Comparison of ENCODE assay signal across 8 mouse cellular contexts in the genomic region with DNA sequence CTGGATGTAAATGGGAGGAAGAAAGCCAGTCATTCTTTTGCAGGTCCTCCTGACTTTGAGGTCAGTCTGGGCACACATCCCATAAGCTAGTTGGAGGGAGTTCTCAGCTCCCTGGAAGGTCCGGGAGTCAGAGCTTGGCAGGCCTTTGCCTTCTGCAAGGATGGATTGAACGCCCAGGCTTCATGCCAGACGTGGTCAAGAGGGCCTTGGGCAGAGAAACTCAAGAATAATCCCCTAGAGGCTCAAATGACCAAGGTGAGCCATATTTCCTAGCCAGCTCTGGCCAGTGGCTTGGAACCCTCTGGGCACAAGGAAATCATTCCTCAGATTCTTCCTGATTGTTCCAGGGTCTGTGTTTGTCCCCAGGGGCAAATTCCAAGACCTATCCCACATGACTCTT. TPM values are rescaled to one million over a fixed set of nuclear protein-coding genes. Genes with fewer than 3 reads are reported as not detected.
DNase-seq lines count a peak whose midpoint lies in the region; ATAC-seq and TF ChIP-seq lines count a peak whose summit lies in the region.

No protein-coding gene starts in this region.

- no peak for ATAC-seq in lung, embryonic 15.5 days (ENCODE audit: borderline replicate concordance, extremely low read depth, low FRiP score, low TSS enrichment)
- ATAC-seq in embryonic facial prominence, embryonic 14.5 days (ENCODE audit: low read depth), result no peak
- no peak for ATAC-seq in kidney, postnatal 0 days (replicated peaks; ENCODE audit: low FRiP score, low read depth)
- no peak for ATAC-seq in stomach, embryonic 15.5 days (ENCODE audit: insufficient read depth, low FRiP score, low read depth)

- H3K27me3 ChIP-seq in lung, embryonic 15.5 days, result peaks cover 13% of the 10 kb centered on the region
- peaks cover 16% of the 10 kb centered on the region for H3K27me3 ChIP-seq in embryonic facial prominence, embryonic 14.5 days (replicated peaks; ENCODE audit: control insufficient read depth, insufficient read depth, low read length)
- no peaks in the 10 kb centered on the region for H3K27me3 ChIP-seq in kidney, postnatal 0 days (ENCODE audit: insufficient read depth, low read length)
- peaks cover 5% of the 10 kb centered on the region; the same call in 1 of the 2 replicates for H3K27me3 ChIP-seq in stomach, embryonic 15.5 days (replicated peaks)
- no peaks in the 10 kb centered on the region for H3K27me3 ChIP-seq in thymus, adult 2 months (ENCODE audit: control insufficient read depth, insufficient read depth, low read length)

- no peak for DNase-seq in lung, adult 2 months
- DNase-seq in embryonic facial prominence, embryonic 14.5 days (ENCODE audit: low spot score), result no peak
- DNase-seq in kidney, postnatal 0 days (ENCODE audit: low spot score), result no peak
- no peak for DNase-seq in gastrocnemius, postnatal 25 days
- no peak for DNase-seq in thymus, adult 2 months
- DNase-seq in left cerebral cortex, postnatal 10 days (ENCODE audit: extremely low spot score in 1 of 2, low spot score in 2 of 2), result no peak

- no peak overlapping the region for H3K27ac ChIP-seq in lung, embryonic 15.5 days
- H3K27ac ChIP-seq in embryonic facial prominence, embryonic 14.5 days (replicated peaks; ENCODE audit: low read depth, low read length), result no peak overlapping the region
- H3K27ac ChIP-seq in kidney, postnatal 0 days, result peak overlapping the region; percentile 43; the same call in 1 of the 2 replicates
- H3K27ac ChIP-seq in stomach, embryonic 15.5 days, result no peak overlapping the region
- no peak overlapping the region for H3K27ac ChIP-seq in thymus, adult 2 months (ENCODE audit: control insufficient read depth, insufficient read depth, low read length)

- TF ChIP-seq POLR2A in lung, adult 2 months (IDR thresholded peaks at IDR 0.05; ENCODE audit: borderline replicate concordance, extremely low read depth, low read depth, low read length), result no peak
- no peak for TF ChIP-seq POLR2A in thymus, adult 2 months (IDR thresholded peaks at IDR 0.05; ENCODE audit: control insufficient read depth, extremely low read depth, insufficient read depth, low read length, poor library complexity)

- intact Hi-C loops in left cerebral cortex, postnatal 10 days (cut with DNase I), result no loop called here

- peaks cover 39% of the 10 kb centered on the region for H3K4me1 ChIP-seq in lung, embryonic 15.5 days
- H3K4me1 ChIP-seq in lung, adult 2 months (ENCODE audit: control insufficient read depth, insufficient read depth, low read length), result peaks cover 10% of the 10 kb centered on the region
- peaks cover 21% of the 10 kb centered on the region for H3K4me1 ChIP-seq in embryonic facial prominence, embryonic 14.5 days (ENCODE audit: control insufficient read depth, insufficient read depth, low read length)
- H3K4me1 ChIP-seq in kidney, postnatal 0 days (replicated peaks; ENCODE audit: insufficient read depth, low read length), result peaks cover 32% of the 10 kb centered on the region
- H3K4me1 ChIP-seq in stomach, embryonic 15.5 days, result peaks cover 41% of the 10 kb centered on the region
- peaks cover 22% of the 10 kb centered on the region for H3K4me1 ChIP-seq in thymus, adult 2 months (replicated peaks; ENCODE audit: control insufficient read depth, insufficient read depth, low read length)

- H3K9me3 ChIP-seq in lung, embryonic 15.5 days, result no peaks in the 10 kb centered on the region
- H3K9me3 ChIP-seq in embryonic facial prominence, embryonic 14.5 days (ENCODE audit: control insufficient read depth, low read length), result no peaks in the 10 kb centered on the region
- H3K9me3 ChIP-seq in kidney, postnatal 0 days (replicated peaks; ENCODE audit: low read length), result no peaks in the 10 kb centered on the region
- no peaks in the 10 kb centered on the region for H3K9me3 ChIP-seq in stomach, embryonic 15.5 days

- H3K4me3 ChIP-seq in lung, embryonic 15.5 days, result no peak overlapping the region
- H3K4me3 ChIP-seq in lung, adult 2 months (replicated peaks; ENCODE audit: extremely low read depth, low read depth, low read length), result no peak overlapping the region
- H3K4me3 ChIP-seq in embryonic facial prominence, embryonic 14.5 days (ENCODE audit: low read depth, low read length), result no peak overlapping the region
- no peak overlapping the region for H3K4me3 ChIP-seq in kidney, postnatal 0 days (replicated peaks; ENCODE audit: low read depth, low read length)
- H3K4me3 ChIP-seq in stomach, embryonic 15.5 days (replicated peaks), result peak overlapping the region; percentile 74
- H3K4me3 ChIP-seq in thymus, adult 2 months (ENCODE audit: control insufficient read depth, insufficient read depth, low read length), result no peak overlapping the region

- peaks cover 6% of the 10 kb centered on the region for H3K36me3 ChIP-seq in lung, embryonic 15.5 days
- H3K36me3 ChIP-seq in embryonic facial prominence, embryonic 14.5 days (ENCODE audit: control insufficient read depth, insufficient read depth, low read length), result peaks cover 15% of the 10 kb centered on the region
- peaks cover 13% of the 10 kb centered on the region; the same call in 1 of the 2 replicates for H3K36me3 ChIP-seq in kidney, postnatal 0 days (ENCODE audit: insufficient read depth, low read length)
- H3K36me3 ChIP-seq in stomach, embryonic 15.5 days, result peaks cover 9% of the 10 kb centered on the region; the same call in 1 of the 2 replicates
- H3K36me3 ChIP-seq in thymus, adult 2 months (ENCODE audit: control insufficient read depth, insufficient read depth, low read length), result peaks cover under 1% of the 10 kb centered on the region

- peak overlapping the region; percentile 9; the same call in 1 of the 2 replicates for H3K4me2 ChIP-seq in lung, embryonic 15.5 days
- H3K4me2 ChIP-seq in embryonic facial prominence, embryonic 14.5 days (ENCODE audit: low read depth, low read length), result 0 out of 2 replicates have a peak overlapping the region, but pooled peaks have one; percentile 20
- peak overlapping the region; percentile 99; the same call in 1 of the 2 replicates for H3K4me2 ChIP-seq in kidney, postnatal 0 days (ENCODE audit: low read length)
- H3K4me2 ChIP-seq in stomach, embryonic 15.5 days, result peak overlapping the region; percentile 84

- WGBS in lung, embryonic 15.5 days, result 65% methylated on average over 3 of the region's 3 CpGs
- 44% methylated on average over 3 of the region's 3 CpGs for WGBS in lung, adult 2 months
- WGBS in embryonic facial prominence, embryonic 14.5 days, result 56% methylated on average over 3 of the region's 3 CpGs
- WGBS in kidney, postnatal 0 days, result 54% methylated on average over 3 of the region's 3 CpGs
- WGBS in stomach, embryonic 15.5 days, result 78% methylated on average over 3 of the region's 3 CpGs
- WGBS in thymus, adult 2 months, result 90% methylated on average over 3 of the region's 3 CpGs

- H3K9ac ChIP-seq in lung, embryonic 15.5 days, result no peak overlapping the region
- H3K9ac ChIP-seq in embryonic facial prominence, embryonic 14.5 days (ENCODE audit: low read depth, low read length), result no peak overlapping the region
- no peak overlapping the region for H3K9ac ChIP-seq in kidney, postnatal 0 days (ENCODE audit: low read depth, low read length)
- no peak overlapping the region for H3K9ac ChIP-seq in stomach, embryonic 15.5 days

- TF ChIP-seq CTCF in lung, adult 2 months (IDR thresholded peaks at IDR 0.05; ENCODE audit: insufficient read depth, low read length), result no peak
- TF ChIP-seq CTCF in kidney, postnatal 0 days (IDR thresholded peaks at IDR 0.05; ENCODE audit: low read depth), result no peak
- no peak for TF ChIP-seq CTCF in thymus, adult 2 months (IDR thresholded peaks at IDR 0.05; ENCODE audit: borderline replicate concordance, control insufficient read depth, extremely low read depth, insufficient read depth, low read length, poor library complexity)

RNA-seq across cellular contexts. Expression of gene Tprn, which starts 2.4 kb away (rescaled TPM):
- 6.7 and 8.7 TPM in 2 replicates for polyA plus RNA-seq in lung, embryonic 15.5 days (2015; fragmentation: Nextera tagmentation; extraction: Ambion mirVana)
- 17.4 and 24.3 TPM in 2 replicates for polyA plus RNA-seq in lung, adult 2 months (2012; rRNA removed)
- 4.6 and 5.1 TPM in 2 replicates for polyA plus RNA-seq in embryonic facial prominence, embryonic 14.5 days (2014; fragmentation: Nextera tagmentation; extraction: Ambion mirVana)
- polyA plus RNA-seq in kidney, postnatal 0 days (2015; fragmentation: Nextera tagmentation; extraction: Ambion mirVana), result 17.1 and 18.0 TPM in 2 replicates
- polyA plus RNA-seq in stomach, embryonic 15.5 days (2015; fragmentation: Nextera tagmentation; extraction: Ambion mirVana), result 16.8 and 17.7 TPM in 2 replicates
- total RNA-seq in gastrocnemius, postnatal 25 days (2021), result 1 to 10 TPM; 2.1 to 2.9 TPM
- polyA plus RNA-seq in thymus, adult 2 months (2012; rRNA removed), result 24.4 and 25.9 TPM in 2 replicates
- total RNA-seq in left cerebral cortex, postnatal 10 days (2021), result 10 to 100 TPM; 10.8 to 14.6 TPM

RNA-seq across cellular contexts. Expression of gene Ssna1, which starts 7.4 kb away (rescaled TPM):
- 229 and 239 TPM in 2 replicates for polyA plus RNA-seq in lung, embryonic 15.5 days (2015; fragmentation: Nextera tagmentation; extraction: Ambion mirVana)
- 41.6 and 49.5 TPM in 2 replicates for polyA plus RNA-seq in lung, adult 2 months (2012; rRNA removed)
- polyA plus RNA-seq in embryonic facial prominence, embryonic 14.5 days (2014; fragmentation: Nextera tagmentation; extraction: Ambion mirVana), result 227 and 240 TPM in 2 replicates
- 172 TPM in 2 replicates for polyA plus RNA-seq in kidney, postnatal 0 days (2015; fragmentation: Nextera tagmentation; extraction: Ambion mirVana)
- polyA plus RNA-seq in stomach, embryonic 15.5 days (2015; fragmentation: Nextera tagmentation; extraction: Ambion mirVana), result 209 TPM in 2 replicates
- total RNA-seq in gastrocnemius, postnatal 25 days (2021), result 10 to 100 TPM; 31.6 to 33.0 TPM
- polyA plus RNA-seq in thymus, adult 2 months (2012; rRNA removed), result 164 and 182 TPM in 2 replicates
- total RNA-seq in left cerebral cortex, postnatal 10 days (2021), result 10 to 100 TPM; 72.1 to 81.0 TPM

RNA-seq across cellular contexts. Expression of gene Anapc2, which starts 7.4 kb away (rescaled TPM):
- 132 and 136 TPM in 2 replicates for polyA plus RNA-seq in lung, embryonic 15.5 days (2015; fragmentation: Nextera tagmentation; extraction: Ambion mirVana)
- 82.1 and 133 TPM in 2 replicates for polyA plus RNA-seq in lung, adult 2 months (2012; rRNA removed)
- polyA plus RNA-seq in embryonic facial prominence, embryonic 14.5 days (2014; fragmentation: Nextera tagmentation; extraction: Ambion mirVana), result 104 and 113 TPM in 2 replicates
- polyA plus RNA-seq in kidney, postnatal 0 days (2015; fragmentation: Nextera tagmentation; extraction: Ambion mirVana), result 79.4 and 84.0 TPM in 2 replicates
- polyA plus RNA-seq in stomach, embryonic 15.5 days (2015; fragmentation: Nextera tagmentation; extraction: Ambion mirVana), result 108 and 114 TPM in 2 replicates
- 10 to 100 TPM; 27.0 to 27.3 TPM for total RNA-seq in gastrocnemius, postnatal 25 days (2021)
- polyA plus RNA-seq in thymus, adult 2 months (2012; rRNA removed), result 141 and 144 TPM in 2 replicates
- 10 to 100 TPM; 79.7 to 85.1 TPM for total RNA-seq in left cerebral cortex, postnatal 10 days (2021)

RNA-seq across cellular contexts. Expression of gene Tmem203, which starts 9.6 kb away (rescaled TPM):
- 24.4 and 24.5 TPM in 2 replicates for polyA plus RNA-seq in lung, embryonic 15.5 days (2015; fragmentation: Nextera tagmentation; extraction: Ambion mirVana)
- 53.5 and 54.5 TPM in 2 replicates for polyA plus RNA-seq in lung, adult 2 months (2012; rRNA removed)
- polyA plus RNA-seq in embryonic facial prominence, embryonic 14.5 days (2014; fragmentation: Nextera tagmentation; extraction: Ambion mirVana), result 16.1 and 16.6 TPM in 2 replicates
- 42.6 and 46.7 TPM in 2 replicates for polyA plus RNA-seq in kidney, postnatal 0 days (2015; fragmentation: Nextera tagmentation; extraction: Ambion mirVana)
- polyA plus RNA-seq in stomach, embryonic 15.5 days (2015; fragmentation: Nextera tagmentation; extraction: Ambion mirVana), result 24.4 and 25.1 TPM in 2 replicates
- 10 to 100 TPM; 10.3 to 11.3 TPM for total RNA-seq in gastrocnemius, postnatal 25 days (2021)
- polyA plus RNA-seq in thymus, adult 2 months (2012; rRNA removed), result 66.1 and 79.1 TPM in 2 replicates
- 10 to 100 TPM; 30.5 to 31.4 TPM for total RNA-seq in left cerebral cortex, postnatal 10 days (2021)

RNA-seq across cellular contexts. Expression of gene AL732309.1, which starts 18.2 kb away (rescaled TPM):
- 3.5 and 5.0 TPM in 2 replicates for polyA plus RNA-seq in lung, embryonic 15.5 days (2015; fragmentation: Nextera tagmentation; extraction: Ambion mirVana)
- polyA plus RNA-seq in lung, adult 2 months (2012; rRNA removed), result 15.0 and 20.9 TPM in 2 replicates
- 4.5 and 6.1 TPM in 2 replicates for polyA plus RNA-seq in embryonic facial prominence, embryonic 14.5 days (2014; fragmentation: Nextera tagmentation; extraction: Ambion mirVana)
- 2.7 and 3.7 TPM in 2 replicates for polyA plus RNA-seq in kidney, postnatal 0 days (2015; fragmentation: Nextera tagmentation; extraction: Ambion mirVana)
- 5.7 and 7.2 TPM in 2 replicates for polyA plus RNA-seq in stomach, embryonic 15.5 days (2015; fragmentation: Nextera tagmentation; extraction: Ambion mirVana)
- under 1 TPM; 0.82 to 0.99 TPM for total RNA-seq in gastrocnemius, postnatal 25 days (2021)
- 41.1 and 43.0 TPM in 2 replicates for polyA plus RNA-seq in thymus, adult 2 months (2012; rRNA removed)
- 1 to 10 TPM in 1 of 2 experiments, not detected in 1; 2.4 TPM for total RNA-seq in left cerebral cortex, postnatal 10 days (2021)

Comparison
In these comparisons a context has a peak if more than half of its experiments do, and no peak if none do; other contexts are left out.
1. H3K4me2 ChIP-seq: peak in every context shown above with its lines; median percentile 99 in kidney, postnatal 0 days; 84 in stomach, embryonic 15.5 days; 20 in embryonic facial prominence, embryonic 14.5 days; 9 in lung, embryonic 15.5 days.